Mouse (Mus musculus): Measurements from ENCODE around the gene Gm21983. TPM values are rescaled to one million over a fixed set of nuclear protein-coding genes. Genes with fewer than 3 reads are reported as not detected.

Gene Gm21983
- polyA plus RNA-seq, 2 experiments = 0.62 to 5.2 TPM

- Histone ChIP-seq H3K4me1 (ENCODE audit: control insufficient read depth, insufficient read depth, low read length) (peaks cover 29% of the 10 kb centered on the region), H3K27ac (replicated peaks; ENCODE audit: low read depth, low read length) (no peak overlapping the region), H3K9ac (ENCODE audit: low read depth, low read length, severe bottlenecking) (peak overlapping the region; percentile 86), H3K27me3 (ENCODE audit: control insufficient read depth, insufficient read depth, low read length) (no peaks in the 10 kb centered on the region), H3K9me3 (ENCODE audit: control insufficient read depth, low read length) (no peaks in the 10 kb centered on the region), H3K4me2 (replicated peaks; ENCODE audit: low read depth, low read length, severe bottlenecking) (peak overlapping the region; percentile 72), H3K36me3 (ENCODE audit: control insufficient read depth, insufficient read depth, low read length) (peaks cover 52% of the 10 kb centered on the region), H3K4me3 (replicated peaks; ENCODE audit: low read length) (peak overlapping the region; percentile 66)
- ATAC-seq (ENCODE audit: low FRiP score, low read depth) = no peak
- TF ChIP-seq POLR2A (IDR thresholded peaks at IDR 0.05; ENCODE audit: borderline replicate concordance, extremely low read depth, insufficient read depth, insufficient read length) = no peak
- WGBS = 74% methylated on average over 23 of the region's 23 CpGs
- DNase-seq (ENCODE audit: low spot score) = no peak
Measured at GRCm38 (mm10) chr7:27165007-27165655, 15.8 kb downstream of the Gm21983 start.

GRCm38 (mm10) chr7:27164112-27164947 lies 16.6 kb downstream of the Gm21983 start:
- H3K9me3 ChIP-seq (ENCODE audit: control insufficient read depth, low read length) = no peaks in the 10 kb centered on the region
- no peak for TF ChIP-seq POLR2A (IDR thresholded peaks at IDR 0.05; ENCODE audit: borderline replicate concordance, extremely low read depth, insufficient read depth, insufficient read length)
- H3K9ac ChIP-seq (ENCODE audit: low read depth, low read length, severe bottlenecking) = peak overlapping the region; percentile 86
- peaks cover 29% of the 10 kb centered on the region for H3K4me1 ChIP-seq (ENCODE audit: control insufficient read depth, insufficient read depth, low read length)
- H3K4me2 ChIP-seq (replicated peaks; ENCODE audit: low read depth, low read length, severe bottlenecking) = peak overlapping the region; percentile 72
- H3K4me3 ChIP-seq (replicated peaks; ENCODE audit: low read length) = peak overlapping the region; percentile 66
- DNase-seq (ENCODE audit: low spot score) = no peak
- no peak overlapping the region for H3K27ac ChIP-seq (replicated peaks; ENCODE audit: low read depth, low read length)
- H3K36me3 ChIP-seq (ENCODE audit: control insufficient read depth, insufficient read depth, low read length) = peaks cover 52% of the 10 kb centered on the region
- H3K27me3 ChIP-seq (ENCODE audit: control insufficient read depth, insufficient read depth, low read length) = no peaks in the 10 kb centered on the region
- no peak for ATAC-seq (ENCODE audit: low FRiP score, low read depth)
- WGBS = 86% methylated on average over 32 of the region's 33 CpGs

GRCm38 (mm10) chr7:27163450-27163805 lies 17.5 kb downstream of the Gm21983 start:
- no peaks in the 10 kb centered on the region for H3K27me3 ChIP-seq (ENCODE audit: control insufficient read depth, insufficient read depth, low read length)
- H3K4me2 ChIP-seq (replicated peaks; ENCODE audit: low read depth, low read length, severe bottlenecking) = 0 out of 2 replicates have a peak overlapping the region, but pooled peaks have one; percentile 13
- H3K36me3 ChIP-seq (ENCODE audit: control insufficient read depth, insufficient read depth, low read length) = peaks cover 56% of the 10 kb centered on the region
- no peaks in the 10 kb centered on the region for H3K9me3 ChIP-seq (ENCODE audit: control insufficient read depth, low read length)
- 0 out of 2 replicates have a peak overlapping the region, but pooled peaks have one; percentile 2 for H3K9ac ChIP-seq (ENCODE audit: low read depth, low read length, severe bottlenecking)
- no peak overlapping the region for H3K27ac ChIP-seq (replicated peaks; ENCODE audit: low read depth, low read length)
- DNase-seq (ENCODE audit: low spot score) = no peak
- 78% methylated on average over 5 of the region's 5 CpGs for WGBS
- H3K4me3 ChIP-seq (replicated peaks; ENCODE audit: low read length) = no peak overlapping the region
- no peak for ATAC-seq (ENCODE audit: low FRiP score, low read depth)
- peaks cover 29% of the 10 kb centered on the region for H3K4me1 ChIP-seq (ENCODE audit: control insufficient read depth, insufficient read depth, low read length)
- no peak for TF ChIP-seq POLR2A (IDR thresholded peaks at IDR 0.05; ENCODE audit: borderline replicate concordance, extremely low read depth, insufficient read depth, insufficient read length)

GRCm38 (mm10) chr7:27162780-27163449 lies 18.0 kb downstream of the Gm21983 start:
- Histone ChIP-seq H3K9ac (ENCODE audit: low read depth, low read length, severe bottlenecking) (0 out of 2 replicates have a peak overlapping the region, but pooled peaks have one; percentile 2), H3K27me3 (ENCODE audit: control insufficient read depth, insufficient read depth, low read length) (no peaks in the 10 kb centered on the region), H3K9me3 (ENCODE audit: control insufficient read depth, low read length) (no peaks in the 10 kb centered on the region), H3K36me3 (ENCODE audit: control insufficient read depth, insufficient read depth, low read length) (peaks cover 60% of the 10 kb centered on the region), H3K4me2 (replicated peaks; ENCODE audit: low read depth, low read length, severe bottlenecking) (no peak overlapping the region), H3K4me1 (ENCODE audit: control insufficient read depth, insufficient read depth, low read length) (peaks cover 29% of the 10 kb centered on the region), H3K27ac (replicated peaks; ENCODE audit: low read depth, low read length) (no peak overlapping the region), H3K4me3 (replicated peaks; ENCODE audit: low read length) (no peak overlapping the region)
- no peak for ATAC-seq (ENCODE audit: low FRiP score, low read depth)
- DNase-seq (ENCODE audit: low spot score) = no peak
- WGBS = 81% methylated on average over 5 of the region's 5 CpGs
- TF ChIP-seq POLR2A (IDR thresholded peaks at IDR 0.05; ENCODE audit: borderline replicate concordance, extremely low read depth, insufficient read depth, insufficient read length) = no peak

GRCm38 (mm10) chr7:27161744-27162143 lies 19.1 kb downstream of the Gm21983 start:
- no peak overlapping the region for H3K27ac ChIP-seq (replicated peaks; ENCODE audit: low read depth, low read length)
- peaks cover 68% of the 10 kb centered on the region for H3K36me3 ChIP-seq (ENCODE audit: control insufficient read depth, insufficient read depth, low read length)
- ATAC-seq (ENCODE audit: low FRiP score, low read depth) (no peak), DNase-seq (ENCODE audit: low spot score) (no peak)
- peaks cover 29% of the 10 kb centered on the region for H3K4me1 ChIP-seq (ENCODE audit: control insufficient read depth, insufficient read depth, low read length)
- 79% methylated on average over 4 of the region's 4 CpGs for WGBS
- H3K4me2 ChIP-seq (replicated peaks; ENCODE audit: low read depth, low read length, severe bottlenecking) = no peak overlapping the region
- H3K27me3 ChIP-seq (ENCODE audit: control insufficient read depth, insufficient read depth, low read length) = no peaks in the 10 kb centered on the region
- no peak for TF ChIP-seq POLR2A (IDR thresholded peaks at IDR 0.05; ENCODE audit: borderline replicate concordance, extremely low read depth, insufficient read depth, insufficient read length)
- no peak overlapping the region for H3K9ac ChIP-seq (ENCODE audit: low read depth, low read length, severe bottlenecking)
- H3K9me3 ChIP-seq (ENCODE audit: control insufficient read depth, low read length) = no peaks in the 10 kb centered on the region
- no peak overlapping the region for H3K4me3 ChIP-seq (replicated peaks; ENCODE audit: low read length)

Measured in limb, embryonic 14.5 days (tissue).